Mouse (Mus musculus): ENCODE measurements around the gene Setd4. TPM values are rescaled to one million over a fixed set of nuclear protein-coding genes. Genes with fewer than 3 reads are reported as not detected.

The Setd4 gene
- total and polyA plus RNA-seq, 3 experiments, result 20.2 to 24.6 (median 23.0) TPM

DNA sequence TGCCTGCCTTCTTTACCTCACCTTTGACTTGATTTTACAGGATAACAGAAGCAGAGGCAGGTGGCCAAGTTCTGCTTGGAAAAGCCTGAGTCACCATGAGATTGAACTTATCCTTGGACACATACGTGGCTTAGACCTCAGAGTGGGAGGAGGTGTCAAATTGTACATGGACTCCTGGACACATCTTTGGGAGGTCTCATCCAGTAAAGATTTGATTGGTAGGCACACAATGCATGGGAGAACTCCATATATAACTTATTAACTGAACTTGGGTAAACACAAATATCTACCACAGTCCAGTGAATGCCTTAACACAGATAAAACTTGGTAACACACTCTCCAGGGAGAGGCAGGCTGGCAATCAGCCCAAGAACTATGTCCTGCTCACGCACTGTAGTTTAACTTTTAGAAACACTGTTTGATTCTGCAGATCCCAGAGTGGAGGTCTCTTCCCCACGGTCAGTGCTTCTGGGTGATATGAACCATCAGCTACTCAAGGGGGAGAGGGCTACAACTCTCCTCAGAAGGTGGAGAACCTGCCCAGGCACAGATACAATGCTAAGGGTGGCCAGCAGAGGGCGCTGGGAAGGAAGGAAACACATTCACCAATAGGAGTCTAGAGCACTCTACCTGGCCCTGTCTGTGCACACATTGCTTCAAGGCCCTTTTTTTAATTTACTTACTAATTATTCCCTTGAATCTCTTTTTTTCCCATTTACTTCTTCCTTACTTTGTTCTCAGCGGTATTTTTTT lies 11.4 kb upstream of the Setd4 start:
- dilution Hi-C loops (cut with MboI; ENCODE audit: extremely low pct_ligation_motif_present, extremely low pct_unique_long_range_greater_than_20kb, low sequenced_read_pairs), result no loop called here
- H3K4me1 ChIP-seq (ENCODE audit: control insufficient read depth in 1 of 2, insufficient read depth in 2 of 2), result no peaks in the 10 kb centered on the region
- H3K4me3 ChIP-seq (replicated peaks in 1 of 3; ENCODE audit: low read depth in 2 of 3, low read length in 2 of 3, poor library complexity in 1 of 3), result no peak overlapping the region
- peaks cover 0 to 2% of the 10 kb centered on the region in 2 experiments for H3K36me3 ChIP-seq (replicated peaks in 1 of 2; ENCODE audit: control insufficient read depth in 1 of 2, insufficient read depth in 1 of 2, low read length in 1 of 2)
- H3K27me3 ChIP-seq (replicated peaks), result no peaks in the 10 kb centered on the region
- TF ChIP-seq ZC3H11A (IDR thresholded peaks at IDR 0.05; ENCODE audit: low read depth, low read length), result no peak; the same call in 1 of the 2 replicates
- TF ChIP-seq RAD21 (IDR thresholded peaks at IDR 0.05; ENCODE audit: low read depth, low read length), result peak; percentile 71
- TF ChIP-seq MXI1 (IDR thresholded peaks at IDR 0.05; ENCODE audit: low read depth, low read length), result no peak
- no peak for TF ChIP-seq ETS1 (conservative IDR thresholded peaks at IDR 0.05; ENCODE audit: low read depth, low read length)
- TF ChIP-seq TBP (conservative IDR thresholded peaks at IDR 0.05; ENCODE audit: low read depth, low read length), result no peak
- TF ChIP-seq CHD2 (IDR thresholded peaks at IDR 0.05; ENCODE audit: low read length), result no peak
- TF ChIP-seq KAT2A (IDR thresholded peaks at IDR 0.05; ENCODE audit: insufficient replicate concordance, low read length), result no peak
- TF ChIP-seq TCF12 (IDR thresholded peaks at IDR 0.05; ENCODE audit: low read depth, low read length), result no peak
- TF ChIP-seq SMC3 (IDR thresholded peaks at IDR 0.05; ENCODE audit: low read depth, low read length), result peak; percentile 83
- no peak for TF ChIP-seq HCFC1 (IDR thresholded peaks at IDR 0.05; ENCODE audit: low read depth, low read length)
- TF ChIP-seq MAZ (IDR thresholded peaks at IDR 0.05; ENCODE audit: low read depth, low read length), result no peak
- TF ChIP-seq POLR2A (IDR thresholded peaks at IDR 0.05; ENCODE audit: low read depth, low read length), result no peak
- TF ChIP-seq E2F4 (IDR thresholded peaks at IDR 0.05; ENCODE audit: insufficient replicate concordance, low read depth, low read length), result no peak
- no peak for TF ChIP-seq IRF4 (IDR thresholded peaks at IDR 0.05; ENCODE audit: low read depth, low read length)
- TF ChIP-seq CTCF (conservative IDR thresholded peaks at IDR 0.05 in 1 of 2, IDR thresholded peaks at IDR 0.05 in 1 of 2; ENCODE audit: low read depth in 2 of 2, low read length in 2 of 2), result peak; percentile 93 to 94; a peak in 3 of 4 replicates
- TF ChIP-seq ZMIZ1 (IDR thresholded peaks at IDR 0.05; ENCODE audit: low read depth, low read length), result no peak
- TF ChIP-seq ELF1 (IDR thresholded peaks at IDR 0.05; ENCODE audit: low read depth, low read length), result no peak
- no peak overlapping the region for H3K4me2 ChIP-seq (ENCODE audit: insufficient read depth, low read depth, poor library complexity, severe bottlenecking)
- no peak overlapping the region for H3K9ac ChIP-seq (ENCODE audit: insufficient read depth, low read depth)
- DNase-seq (ENCODE audit: extremely low read depth), result peak; percentile 77
- in situ Hi-C loops (cut with MboI; ENCODE audit: low pct_ligation_motif_present, low pct_unique_long_range_greater_than_20kb, low sequenced_read_pairs), result no loop called here
- H3K9me3 ChIP-seq (replicated peaks; ENCODE audit: low read length), result no peaks in the 10 kb centered on the region
- H3K79me2 ChIP-seq (replicated peaks; ENCODE audit: control insufficient read depth, extremely low read depth, insufficient read depth, poor library complexity, severe bottlenecking), result no peaks in the 10 kb centered on the region
- H3K27ac ChIP-seq (ENCODE audit: insufficient read depth, low read depth), result no peak overlapping the region

DNA sequence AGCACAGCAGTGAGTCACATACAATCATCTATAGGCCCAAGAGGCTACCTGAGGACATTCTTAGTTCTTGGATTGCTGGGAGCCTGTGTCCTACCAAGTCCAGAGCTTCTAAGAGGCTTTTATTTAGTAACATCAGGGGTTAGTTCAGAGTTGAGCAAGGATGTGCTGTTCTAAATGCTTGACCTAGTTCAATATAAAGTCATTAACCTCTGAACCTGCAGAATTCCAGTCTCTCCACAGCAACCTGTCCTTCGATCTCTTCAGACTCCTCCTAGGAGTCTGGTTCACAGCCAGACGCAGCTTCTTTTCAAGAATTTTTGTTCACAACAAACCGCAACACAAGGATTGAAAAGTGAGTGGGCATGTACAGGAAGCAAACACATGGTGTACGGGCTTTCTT lies 7.1 kb upstream of the Setd4 start:
- H3K4me2 ChIP-seq (ENCODE audit: insufficient read depth, low read depth, poor library complexity, severe bottlenecking), result no peak overlapping the region
- no peak overlapping the region for H3K27ac ChIP-seq (ENCODE audit: insufficient read depth, low read depth)
- in situ Hi-C loops (cut with MboI; ENCODE audit: low pct_ligation_motif_present, low pct_unique_long_range_greater_than_20kb, low sequenced_read_pairs), result no loop called here
- H3K9ac ChIP-seq (ENCODE audit: insufficient read depth, low read depth), result no peak overlapping the region
- H3K4me1 ChIP-seq (ENCODE audit: control insufficient read depth in 1 of 2, insufficient read depth in 2 of 2), result no peaks in the 10 kb centered on the region
- H3K36me3 ChIP-seq (replicated peaks in 1 of 2; ENCODE audit: control insufficient read depth in 1 of 2, insufficient read depth in 1 of 2, low read length in 1 of 2), result peaks cover 0 to 2% of the 10 kb centered on the region in 2 experiments
- H3K4me3 ChIP-seq (replicated peaks in 1 of 3; ENCODE audit: low read depth in 2 of 3, low read length in 2 of 3, poor library complexity in 1 of 3), result no peak overlapping the region
- no peaks in the 10 kb centered on the region for H3K79me2 ChIP-seq (replicated peaks; ENCODE audit: control insufficient read depth, extremely low read depth, insufficient read depth, poor library complexity, severe bottlenecking)
- dilution Hi-C loops (cut with MboI; ENCODE audit: extremely low pct_ligation_motif_present, extremely low pct_unique_long_range_greater_than_20kb, low sequenced_read_pairs), result no loop called here
- H3K27me3 ChIP-seq (replicated peaks), result no peaks in the 10 kb centered on the region
- no peaks in the 10 kb centered on the region for H3K9me3 ChIP-seq (replicated peaks; ENCODE audit: low read length)
- TF ChIP-seq BHLHE40 (IDR thresholded peaks at IDR 0.05; ENCODE audit: low read depth, low read length), result no peak
- no peak for TF ChIP-seq SMC3 (IDR thresholded peaks at IDR 0.05; ENCODE audit: low read depth, low read length)
- TF ChIP-seq ETS1 (conservative IDR thresholded peaks at IDR 0.05; ENCODE audit: low read depth, low read length), result no peak
- TF ChIP-seq MXI1 (IDR thresholded peaks at IDR 0.05; ENCODE audit: low read depth, low read length), result no peak
- TF ChIP-seq ZKSCAN1 (IDR thresholded peaks at IDR 0.05; ENCODE audit: borderline replicate concordance, low read depth, low read length), result no peak
- DNase-seq (ENCODE audit: extremely low read depth), result no peak

All from CH12.LX (cell line).